Mouse (Mus musculus): ENCODE results near the gene Cntn5. TPM values are rescaled to one million over a fixed set of nuclear protein-coding genes. Genes with fewer than 3 reads are reported as not detected.

Gene Cntn5
- polyA plus RNA-seq, 1 experiment from 2014 or later = not detected

DNA sequence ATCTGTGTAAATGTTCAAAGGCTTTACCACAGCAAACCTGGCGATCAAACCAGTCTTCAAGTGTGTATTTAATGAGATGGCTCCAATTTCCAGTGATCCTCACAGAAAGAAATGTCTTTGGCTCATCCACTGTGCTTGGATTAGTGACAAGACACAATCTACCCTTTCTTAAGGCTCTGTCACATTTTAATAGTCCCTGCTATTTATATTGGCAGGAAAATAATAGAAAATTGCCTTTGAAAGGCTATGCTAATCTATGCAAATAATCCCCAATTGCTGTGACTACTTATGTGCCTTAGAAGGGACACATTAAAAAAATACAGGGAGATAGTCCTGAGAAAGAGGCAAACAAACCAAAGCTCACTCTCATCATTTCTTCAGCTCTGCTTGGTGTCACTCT, 672.5 kb downstream of the Cntn5 start:
- DNase-seq (ENCODE audit: low spot score) = no peak

DNA sequence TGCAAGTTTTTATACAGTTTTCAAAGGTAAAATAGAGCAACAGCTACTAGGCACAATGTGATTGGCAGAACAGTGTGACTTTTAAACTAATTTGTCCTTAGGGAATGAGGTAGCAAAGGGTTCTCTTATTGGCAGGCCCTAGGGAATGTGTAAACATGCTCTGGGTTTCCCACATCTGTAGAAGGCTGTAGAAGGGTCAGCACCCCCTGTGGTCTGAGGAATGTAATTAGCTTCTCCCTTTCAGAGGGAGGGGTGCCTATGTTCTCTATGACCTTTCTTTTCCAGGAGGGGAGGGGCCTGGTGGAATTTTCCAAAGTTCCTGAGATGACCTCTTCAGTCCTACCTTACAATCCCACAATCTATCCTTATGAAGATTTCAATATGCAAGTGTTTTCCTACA, 673.6 kb downstream of the Cntn5 start:
- DNase-seq (ENCODE audit: low spot score) = no peak

DNA sequence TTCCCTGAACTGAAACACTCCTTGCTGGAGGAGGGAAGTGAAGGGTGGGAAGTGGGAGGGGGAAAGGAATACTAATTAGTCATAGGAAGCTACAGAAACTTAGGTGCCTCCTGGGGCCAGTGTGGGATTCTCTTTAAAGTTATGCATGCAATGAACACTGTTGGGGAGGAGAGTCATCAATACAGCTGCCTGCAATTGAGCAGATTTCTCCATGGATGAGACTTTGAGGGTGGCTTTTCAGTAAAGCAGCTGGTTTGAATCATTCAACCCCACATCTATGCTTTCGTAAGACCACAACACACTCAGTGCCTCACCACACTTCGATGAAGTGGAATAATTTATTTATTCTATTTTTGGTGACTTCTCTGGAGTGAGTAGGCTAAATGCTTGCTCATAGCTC, 674.9 kb downstream of the Cntn5 start:
- DNase-seq (ENCODE audit: low spot score) = no peak

GRCm38 (mm10) chr9:10226013-10226412, 678.6 kb downstream of the Cntn5 start:
- no peak for DNase-seq (ENCODE audit: low spot score)

DNA sequence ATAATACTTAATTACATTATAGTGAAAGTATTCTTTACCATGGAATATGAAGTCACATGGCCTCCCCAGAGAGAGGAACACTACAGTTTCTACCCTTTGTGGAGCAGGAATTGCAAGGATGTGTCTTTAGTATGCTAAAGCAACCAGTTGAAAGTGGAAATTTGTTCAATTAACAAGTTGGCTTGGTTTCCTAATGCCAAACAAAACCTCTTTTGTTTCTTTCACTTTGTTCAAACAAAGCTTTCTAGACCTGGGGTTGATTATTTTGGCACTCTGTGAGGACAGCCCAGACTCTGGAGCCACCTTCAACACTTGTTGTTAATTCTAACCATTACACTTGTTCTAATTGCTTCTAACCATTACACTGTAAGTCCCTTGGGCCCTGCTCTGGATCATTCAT, 718.5 kb downstream of the Cntn5 start:
- no peak for DNase-seq (ENCODE audit: low spot score)

- DNase-seq (ENCODE audit: low spot score) = no peak
These were observed 734.0 kb downstream of the Cntn5 start for GRCm38 (mm10) chr9:10170526-10170925.

DNA sequence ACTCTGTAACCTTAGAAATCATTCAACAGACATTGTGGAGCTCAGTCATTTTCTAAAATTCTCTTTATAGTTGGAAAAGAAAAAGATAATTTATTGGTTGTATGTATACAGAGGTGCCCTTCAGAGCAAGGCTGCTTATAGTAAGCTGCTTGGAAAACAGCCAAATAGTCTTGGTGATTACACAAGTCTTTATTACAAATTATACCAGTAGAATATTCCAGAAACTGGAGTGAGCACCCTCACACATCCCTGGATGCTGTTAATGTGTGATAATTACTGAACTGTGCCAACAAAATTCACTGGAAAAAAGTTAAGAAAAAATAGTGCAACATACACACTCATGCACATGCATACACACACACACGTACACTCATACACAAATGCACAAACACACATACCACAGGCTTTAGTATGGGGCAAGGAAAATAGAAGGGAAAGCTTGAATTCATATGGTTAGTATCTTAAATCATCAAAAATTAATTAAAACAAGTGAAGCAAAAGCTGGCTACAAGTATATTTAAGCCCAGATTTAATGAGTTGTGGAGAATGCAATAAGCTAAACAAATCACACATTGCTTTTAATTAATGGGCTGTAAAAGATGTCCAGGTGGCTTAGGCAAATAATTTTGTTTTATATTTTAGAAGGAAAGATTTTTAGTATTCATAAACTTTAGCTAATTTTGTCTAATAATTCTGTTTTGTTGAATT, 783.1 kb downstream of the Cntn5 start:
- no peak for DNase-seq (ENCODE audit: low spot score)

DNA sequence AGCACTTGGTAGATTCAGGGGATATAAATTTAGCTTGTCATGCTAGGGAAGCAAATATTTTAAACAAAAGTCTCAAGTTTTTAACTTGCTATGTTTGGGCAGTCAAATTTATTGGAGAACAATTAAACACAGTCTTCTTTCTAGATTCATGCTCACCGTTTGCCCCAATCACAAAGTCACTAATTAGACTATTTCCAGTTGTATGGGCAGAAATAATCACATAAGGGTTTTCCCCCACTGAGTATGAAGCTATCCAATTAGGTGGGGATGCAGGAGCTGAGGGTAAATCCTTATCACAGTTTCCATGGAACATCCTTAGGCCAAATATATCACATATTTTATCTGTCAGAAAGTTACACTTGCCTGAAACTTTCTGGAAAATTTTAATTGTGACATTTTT, 788.0 kb downstream of the Cntn5 start:
- no peak for DNase-seq (ENCODE audit: low spot score)

GRCm38 (mm10) chr9:10109156-10109555, 795.4 kb downstream of the Cntn5 start:
- no peak for DNase-seq (ENCODE audit: low spot score)

GRCm38 (mm10) chr9:10107861-10108260, 796.7 kb downstream of the Cntn5 start:
- no peak for DNase-seq (ENCODE audit: low spot score)

GRCm38 (mm10) chr9:10101812-10102440, 802.6 kb downstream of the Cntn5 start:
- no peak for DNase-seq (ENCODE audit: low spot score)

DNA sequence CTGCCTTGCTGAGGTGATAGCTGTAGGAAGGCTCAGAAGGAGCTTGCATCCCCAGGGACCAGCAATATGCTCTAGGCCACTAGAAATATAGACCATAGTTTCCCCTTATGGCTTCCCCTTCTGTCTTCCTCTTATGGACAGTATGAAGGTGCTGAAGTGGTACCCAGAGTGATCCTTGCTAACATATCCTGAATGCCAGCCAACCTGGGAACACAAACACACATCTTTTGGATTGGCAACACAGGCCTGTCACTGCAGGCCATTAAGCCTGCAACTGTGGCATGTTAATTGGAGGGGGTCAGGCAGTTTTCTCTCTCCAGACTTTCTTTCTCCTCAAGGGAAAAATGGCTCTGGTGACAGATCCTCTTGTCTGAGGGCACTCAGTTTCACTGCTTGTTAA, 828.3 kb downstream of the Cntn5 start:
- DNase-seq (ENCODE audit: low spot score) = no peak

- DNase-seq (ENCODE audit: low spot score) = no peak
These were observed 831.2 kb downstream of the Cntn5 start for GRCm38 (mm10) chr9:10073401-10073800.

DNA sequence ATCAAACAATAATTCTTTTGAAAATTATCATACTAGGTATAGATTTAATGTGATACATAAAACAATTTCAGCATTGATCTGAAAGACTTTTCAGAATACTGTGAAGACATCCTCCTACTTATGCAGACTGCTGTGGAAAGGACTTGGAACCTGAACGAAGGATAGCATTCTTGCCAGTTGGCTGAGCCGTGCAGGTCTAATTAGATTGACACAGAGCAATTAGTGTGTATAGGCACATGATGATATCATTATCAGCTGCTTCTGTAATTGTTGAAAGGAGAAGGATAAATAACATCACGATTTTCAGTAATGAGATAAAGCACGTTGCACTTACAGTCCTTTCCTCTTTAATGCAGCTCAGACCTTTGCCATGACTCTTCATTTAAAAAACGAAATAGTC, 831.7 kb downstream of the Cntn5 start:
- DNase-seq (ENCODE audit: low spot score) = no peak

GRCm38 (mm10) chr9:10071271-10071670, 833.3 kb downstream of the Cntn5 start:
- no peak for DNase-seq (ENCODE audit: low spot score)

- DNase-seq (ENCODE audit: low spot score) = no peak
These were observed 859.4 kb downstream of the Cntn5 start for GRCm38 (mm10) chr9:10044969-10045789.

- no peak for DNase-seq (ENCODE audit: low spot score)
These were observed 861.6 kb downstream of the Cntn5 start for GRCm38 (mm10) chr9:10043001-10043400.

DNA sequence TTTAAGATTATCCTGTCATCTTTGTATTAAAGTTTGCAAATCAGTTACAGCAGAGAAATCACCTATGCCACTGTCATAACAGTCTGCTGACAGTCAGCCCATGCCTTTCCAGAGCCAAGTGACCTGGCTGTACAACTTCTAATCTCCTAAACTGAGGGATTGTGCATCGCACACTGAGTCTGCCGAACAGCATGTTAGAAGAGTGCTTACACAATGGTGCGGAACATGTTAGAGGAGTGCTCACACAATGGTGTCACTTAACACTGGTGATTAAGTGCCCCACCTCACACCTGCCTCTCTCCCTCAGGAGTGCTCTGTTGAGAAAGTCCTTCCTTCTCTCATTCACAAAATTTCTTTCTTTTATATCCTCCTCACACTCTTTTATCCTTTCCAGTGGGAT, 889.4 kb downstream of the Cntn5 start:
- no peak for DNase-seq (ENCODE audit: low spot score)

GRCm38 (mm10) chr9:9984028-9984427, 920.5 kb downstream of the Cntn5 start:
- no peak for DNase-seq (ENCODE audit: low spot score)

- no peak for DNase-seq (ENCODE audit: low spot score)
These were observed 921.4 kb downstream of the Cntn5 start for GRCm38 (mm10) chr9:9983220-9983619.

- DNase-seq (ENCODE audit: low spot score) = no peak
These were observed 939.2 kb downstream of the Cntn5 start for GRCm38 (mm10) chr9:9965370-9965769.

- DNase-seq (ENCODE audit: low spot score) = no peak
These were observed 943.9 kb downstream of the Cntn5 start for GRCm38 (mm10) chr9:9960610-9961172.

All from thymus, postnatal 0 days (tissue).